Mouse (Mus musculus) lung, adult 2 months (tissue): ENCODE data around the gene Chst15.

ENCODE experiments used
- CTCF ChIP-seq: fragments of 200-500 bp; IDR thresholded peaks from 2 replicates; pipeline ENCODE4 v1.5.1; 2011; ENCODE audit warnings: mild to moderate bottlenecking, low read length, control low read depth; ENCODE audit not compliant: insufficient read depth
- POLR2A ChIP-seq: fragments of 200-500 bp; IDR thresholded peaks from 2 replicates; pipeline ENCODE4 v1.6.1; 2011; ENCODE audit warnings: low read depth, mild to moderate bottlenecking, control low read depth, low read length, borderline replicate concordance; ENCODE audit errors: extremely low read depth

DNA sequence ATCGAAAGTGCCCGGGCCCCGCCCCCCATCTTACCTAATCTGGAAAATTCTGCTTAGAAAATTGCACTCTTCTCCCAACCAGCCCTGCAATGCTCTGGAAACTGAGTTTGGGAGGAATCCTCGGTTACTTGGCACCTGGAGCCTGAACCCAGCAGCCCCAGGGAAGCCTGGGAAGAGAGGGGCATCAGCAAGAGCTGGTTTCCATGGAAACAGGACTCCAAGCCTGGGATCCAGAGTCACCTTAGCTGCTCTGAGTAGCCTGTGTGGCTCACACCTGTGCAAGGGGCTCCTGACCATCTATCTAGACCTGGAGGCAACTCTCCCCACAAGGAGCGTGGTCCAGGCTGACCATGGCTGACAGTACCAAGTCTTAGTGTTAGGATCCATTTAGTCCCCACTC is 106.4 kb downstream of the Chst15 start:
- TF ChIP-seq CTCF: no peak
- no peak for TF ChIP-seq POLR2A
